Mouse (Mus musculus): ENCODE measurements around the gene Gm49416. TPM values are rescaled to one million over a fixed set of nuclear protein-coding genes. Genes with fewer than 3 reads are reported as not detected.

The Gm49416 gene
- 0.20 and 0.37 TPM in 2 replicates for polyA plus RNA-seq (2016; fragmentation: Nextera tagmentation; extraction: Ambion mirVana)

GRCm38 (mm10) chr19:8888511-8889385 is at the start of gene Gm49416, which contains the start of gene 1810009A15Rik:
Gene Gm49416, plus strand, starts transcription at chr19:8888926.
Gene 1810009A15Rik, plus strand, starts transcription at chr19:8888853.
- WGBS: under 1% methylated on average over 58 of the region's 58 CpGs
- H3K36me3 ChIP-seq (replicated peaks): peaks cover 22% of the 10 kb centered on the region
- H3K27me3 ChIP-seq (ENCODE audit: poor library complexity, severe bottlenecking): no peaks in the 10 kb centered on the region
- peaks cover 32% of the 10 kb centered on the region for H3K4me1 ChIP-seq
- peak within 1 kb of the TSS; percentile 96 for H3K27ac ChIP-seq
- peak within 1 kb of the TSS; percentile 78 for H3K4me3 ChIP-seq
- no peaks in the 10 kb centered on the region for H3K9me3 ChIP-seq
- DNase-seq (ENCODE audit: extremely low spot score, low spot score): peak; percentile 95

- Histone ChIP-seq H3K36me3 (replicated peaks) (peaks cover 50% of the 10 kb centered on the region), H3K27ac (peak within 1 kb of the TSS; percentile 97), H3K27me3 (ENCODE audit: poor library complexity, severe bottlenecking) (no peaks in the 10 kb centered on the region), H3K4me3 (peak within 1 kb of the TSS; percentile 61), H3K4me1 (peaks cover 46% of the 10 kb centered on the region), H3K9me3 (no peaks in the 10 kb centered on the region)
- WGBS: 37% methylated on average over 11 of the region's 11 CpGs
- peak; percentile 52 for DNase-seq (ENCODE audit: extremely low spot score, low spot score)
Observed at GRCm38 (mm10) chr19:8839103-8839907, 49.4 kb upstream of the Gm49416 start, which contains the start of gene Gng3. Gene Gng3, minus strand, starts transcription at chr19:8839194.

- Histone ChIP-seq H3K27ac (peak overlapping the region; percentile 97), H3K4me3 (peak overlapping the region; percentile 61), H3K27me3 (ENCODE audit: poor library complexity, severe bottlenecking) (no peaks in the 10 kb centered on the region), H3K4me1 (peaks cover 46% of the 10 kb centered on the region), H3K9me3 (no peaks in the 10 kb centered on the region), H3K36me3 (replicated peaks) (peaks cover 42% of the 10 kb centered on the region)
- peak; percentile 54 for DNase-seq (ENCODE audit: extremely low spot score, low spot score)
- 19% methylated on average over 29 of the region's 29 CpGs for WGBS
Observed at GRCm38 (mm10) chr19:8839908-8840791, 48.6 kb upstream of the Gm49416 start.

- no peak for DNase-seq (ENCODE audit: extremely low spot score, low spot score)
- no peak overlapping the region for H3K27ac ChIP-seq
- H3K4me1 ChIP-seq: peaks cover 46% of the 10 kb centered on the region
- H3K36me3 ChIP-seq (replicated peaks): peaks cover 39% of the 10 kb centered on the region
- H3K4me3 ChIP-seq: peak overlapping the region; percentile 61
- no peaks in the 10 kb centered on the region for H3K27me3 ChIP-seq (ENCODE audit: poor library complexity, severe bottlenecking)
- WGBS: 85% methylated on average over 7 of the region's 7 CpGs
- H3K9me3 ChIP-seq: no peaks in the 10 kb centered on the region
Observed at GRCm38 (mm10) chr19:8841012-8841411, 47.7 kb upstream of the Gm49416 start.

- H3K9me3 ChIP-seq: no peaks in the 10 kb centered on the region
- H3K4me1 ChIP-seq: peaks cover 34% of the 10 kb centered on the region
- no peak overlapping the region for H3K4me3 ChIP-seq
- peaks cover 50% of the 10 kb centered on the region for H3K36me3 ChIP-seq (replicated peaks)
- no peak overlapping the region for H3K27ac ChIP-seq
- 89% methylated on average over 6 of the region's 6 CpGs for WGBS
- H3K27me3 ChIP-seq (ENCODE audit: poor library complexity, severe bottlenecking): no peaks in the 10 kb centered on the region
- DNase-seq (ENCODE audit: extremely low spot score, low spot score): no peak
Observed at GRCm38 (mm10) chr19:8842961-8843360, 45.8 kb upstream of the Gm49416 start.

GRCm38 (mm10) chr19:8844371-8845129 is 44.2 kb upstream of the Gm49416 start:
- Histone ChIP-seq H3K4me3 (no peak overlapping the region), H3K36me3 (replicated peaks) (peaks cover 61% of the 10 kb centered on the region), H3K27me3 (ENCODE audit: poor library complexity, severe bottlenecking) (no peaks in the 10 kb centered on the region), H3K4me1 (peaks cover 21% of the 10 kb centered on the region), H3K9me3 (no peaks in the 10 kb centered on the region), H3K27ac (no peak overlapping the region)
- WGBS: 66% methylated on average over 5 of the region's 5 CpGs
- DNase-seq (ENCODE audit: extremely low spot score, low spot score): peak; percentile 66

- no peak for DNase-seq (ENCODE audit: extremely low spot score, low spot score)
- Histone ChIP-seq H3K4me1 (peaks cover 10% of the 10 kb centered on the region), H3K9me3 (no peaks in the 10 kb centered on the region), H3K36me3 (replicated peaks) (peaks cover 41% of the 10 kb centered on the region), H3K27ac (no peak overlapping the region), H3K4me3 (no peak overlapping the region), H3K27me3 (ENCODE audit: poor library complexity, severe bottlenecking) (no peaks in the 10 kb centered on the region)
- 82% methylated on average over 5 of the region's 5 CpGs for WGBS
Observed at GRCm38 (mm10) chr19:8848356-8848755, 40.4 kb upstream of the Gm49416 start.

GRCm38 (mm10) chr19:8850402-8850901 is 38.3 kb upstream of the Gm49416 start, which contains the start of gene Lrrn4cl:
Gene Lrrn4cl, plus strand, starts transcription at chr19:8850768.
- Histone ChIP-seq H3K27me3 (ENCODE audit: poor library complexity, severe bottlenecking) (no peaks in the 10 kb centered on the region), H3K9me3 (no peaks in the 10 kb centered on the region), H3K4me1 (peaks cover 10% of the 10 kb centered on the region), H3K36me3 (replicated peaks) (peaks cover 37% of the 10 kb centered on the region), H3K27ac (peak within 1 kb of the TSS; percentile 20), H3K4me3 (no peak within 1 kb of the TSS)
- DNase-seq (ENCODE audit: extremely low spot score, low spot score): no peak
- 34% methylated on average over 7 of the region's 7 CpGs for WGBS

- Histone ChIP-seq H3K4me3 (no peak overlapping the region), H3K9me3 (no peaks in the 10 kb centered on the region), H3K36me3 (replicated peaks) (peaks cover 25% of the 10 kb centered on the region), H3K27ac (no peak overlapping the region), H3K4me1 (peaks cover 10% of the 10 kb centered on the region), H3K27me3 (ENCODE audit: poor library complexity, severe bottlenecking) (no peaks in the 10 kb centered on the region)
- WGBS: 54% methylated on average over 7 of the region's 7 CpGs
- no peak for DNase-seq (ENCODE audit: extremely low spot score, low spot score)
Observed at GRCm38 (mm10) chr19:8851639-8852038, 37.1 kb upstream of the Gm49416 start.

GRCm38 (mm10) chr19:8852236-8852928 is 36.3 kb upstream of the Gm49416 start:
- WGBS: 65% methylated on average over 10 of the region's 10 CpGs
- peaks cover 17% of the 10 kb centered on the region for H3K36me3 ChIP-seq (replicated peaks)

GRCm38 (mm10) chr19:8853117-8853516 is 35.6 kb upstream of the Gm49416 start:
- Histone ChIP-seq H3K4me3 (no peak overlapping the region), H3K27me3 (ENCODE audit: poor library complexity, severe bottlenecking) (no peaks in the 10 kb centered on the region), H3K36me3 (replicated peaks) (peaks cover 10% of the 10 kb centered on the region), H3K9me3 (no peaks in the 10 kb centered on the region), H3K4me1 (peaks cover 10% of the 10 kb centered on the region), H3K27ac (no peak overlapping the region)
- no peak for DNase-seq (ENCODE audit: extremely low spot score, low spot score)
- 91% methylated on average over 3 of the region's 3 CpGs for WGBS

More at GRCm38 (mm10) chr19:8852236-8852928, 36.3 kb upstream of the Gm49416 start:
- Histone ChIP-seq H3K27ac (no peak overlapping the region), H3K27me3 (ENCODE audit: poor library complexity, severe bottlenecking) (no peaks in the 10 kb centered on the region), H3K4me1 (peaks cover 10% of the 10 kb centered on the region), H3K4me3 (no peak overlapping the region), H3K9me3 (no peaks in the 10 kb centered on the region)
- DNase-seq (ENCODE audit: extremely low spot score, low spot score): no peak

Measured in forebrain, embryonic 10.5 days (tissue).